Mouse (Mus musculus): Measurements from ENCODE around the gene Prl3b1.

The Prl3b1 gene

DNA sequence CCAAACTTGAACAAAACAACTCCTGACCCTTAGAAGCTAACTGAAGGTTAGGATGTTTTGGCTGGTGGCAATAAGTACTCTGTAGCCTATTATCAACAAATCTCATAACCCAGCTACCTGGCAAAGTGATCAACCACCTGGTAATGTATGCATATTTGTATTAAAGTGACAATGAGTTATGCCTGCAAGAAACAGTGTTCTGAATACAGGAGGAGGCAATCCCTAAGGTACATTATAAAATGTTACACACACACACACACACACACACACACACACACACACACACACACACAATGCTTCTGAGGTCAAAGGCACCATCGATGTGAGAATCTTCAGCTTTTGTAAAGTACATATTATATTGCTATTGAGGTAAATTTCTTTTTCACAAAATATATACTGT lies at the start of gene Prl3b1:
Gene Prl3b1, plus strand, starts transcription at position 301 of the 400 bp plus-strand sequence.
- no peak for DNase-seq

DNA sequence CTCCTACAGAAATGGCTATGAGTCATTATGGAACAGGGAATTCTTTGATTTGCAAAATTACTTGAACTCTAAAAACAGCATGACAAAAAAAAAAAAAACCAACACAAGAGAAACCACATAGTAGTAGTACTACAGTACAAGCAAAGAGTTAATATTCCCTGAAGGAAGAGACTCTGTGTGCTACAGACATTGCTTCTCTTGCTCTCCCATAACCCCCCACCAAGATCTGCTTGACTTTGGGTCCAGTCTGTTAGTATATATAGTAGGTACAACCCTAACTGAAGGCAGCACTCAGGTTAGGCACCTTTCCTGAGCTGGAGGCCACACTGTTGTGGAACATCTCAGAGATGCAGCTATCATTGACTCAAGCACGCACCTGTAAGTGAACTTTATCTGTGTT lies 45.3 kb upstream of the Prl3b1 start, which contains the start of gene Prl3c1:
Gene Prl3c1, plus strand, starts transcription at position 301 of the 400 bp plus-strand sequence.
- DNase-seq, result no peak

DNA sequence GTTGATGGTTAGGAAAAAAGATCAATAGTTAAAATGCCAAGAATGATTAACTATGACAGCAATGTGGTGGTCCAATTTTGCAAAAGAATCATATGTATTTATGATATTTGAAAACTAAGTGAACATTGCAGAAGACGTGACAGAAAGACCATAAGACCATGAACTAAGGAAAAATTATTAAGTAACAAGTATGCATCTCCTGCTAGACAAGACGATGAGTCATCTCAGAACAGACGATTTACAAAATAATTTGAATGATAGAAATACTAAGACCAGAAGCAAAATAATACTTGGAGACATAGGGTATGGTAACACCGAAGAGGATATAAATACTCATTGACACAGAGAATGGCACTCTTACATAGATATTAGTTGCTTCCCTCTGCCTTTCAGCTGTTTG lies 17.5 kb downstream of the Prl3b1 start, which contains the start of gene Prl3a1:
Gene Prl3a1, plus strand, starts transcription at position 301 of the 400 bp plus-strand sequence.
- DNase-seq, result no peak
